Mouse (Mus musculus) liver, embryonic 12.5 days (tissue): Measurements from ENCODE around the gene Ctdsp2. TPM values are rescaled to one million over a fixed set of nuclear protein-coding genes. Genes with fewer than 3 reads are reported as not detected.

ENCODE experiments used
- ATAC-seq: fragments of 200-750 bp; cut with Nextera tagmentation; 2 replicates; pipeline ENCODE4 v1.8.0; 2017; ENCODE audit warnings: moderate number of reproducible peaks, mild to moderate bottlenecking, moderate library complexity
- H3K27ac ChIP-seq: fragments of 300-500 bp; sonication (generic); 2 replicates; pipeline ENCODE4 v1.5.1; 2016; ENCODE audit warnings: mild to moderate bottlenecking
- H3K27me3 ChIP-seq: fragments of 300-500 bp; sonication (generic); replicated peaks from 2 replicates; pipeline ENCODE4 v1.6.1; 2016; ENCODE audit warnings: mild to moderate bottlenecking, moderate library complexity
- H3K36me3 ChIP-seq: fragments of 300-500 bp; sonication (generic); 2 replicates; pipeline ENCODE4 v1.6.1; 2016; ENCODE audit warnings: mild to moderate bottlenecking, moderate library complexity
- H3K4me1 ChIP-seq: fragments of 300-500 bp; sonication (generic); 2 replicates; pipeline ENCODE4 v1.6.1; 2016
- H3K4me2 ChIP-seq: fragments of 300-500 bp; sonication (generic); 2 replicates; pipeline ENCODE4 v1.6.1; 2016; ENCODE audit warnings: mild to moderate bottlenecking, moderate library complexity
- H3K4me3 ChIP-seq: fragments of 300-500 bp; sonication (generic); 2 replicates; pipeline ENCODE4 v1.5.1; 2016; ENCODE audit warnings: mild to moderate bottlenecking, moderate library complexity
- H3K9ac ChIP-seq: fragments of 300-500 bp; sonication (generic); 2 replicates; pipeline ENCODE4 v1.6.1; 2016; ENCODE audit warnings: mild to moderate bottlenecking, moderate library complexity
- H3K9me3 ChIP-seq: fragments of 300-500 bp; sonication (generic); replicated peaks from 2 replicates; pipeline ENCODE4 v1.6.1; 2016; ENCODE audit warnings: mild to moderate bottlenecking, moderate library complexity
- WGBS: fragments of 180-500 bp; shearing (Covaris S2); methylation state at CpG from one replicate; pipeline ENCODE4 v1.1.7; 2016; ENCODE audit not compliant: insufficient replicate concordance; 5-methylcytosine and 5-hydroxymethylcytosine counted together
- microRNA counts: library from miRNA; unstranded; fragments of <30 nt; microRNA quantifications from one replicate; lab custom pipeline; 2017
- microRNA-seq: library from miRNA; unstranded; fragments of <30 nt; microRNA quantifications from one replicate; pipeline ENCODE4, GENCODE M21; 2017
- polyA plus RNA-seq: library from polyadenylated mRNA; unstranded; fragments of >200 nt; fragmentation: Nextera tagmentation; extraction: Ambion mirVana; gene quantifications from 2 replicates; pipeline ENCODE4 v1.2.1, GENCODE M21; 2016

Gene Ctdsp2
- polyA plus RNA-seq, 1 experiment from 2014 or later = 22.2 TPM

- WGBS = 70% methylated on average over 12 of the region's 12 CpGs
- Histone ChIP-seq H3K27ac (no peak overlapping the region), H3K4me1 (peaks cover 21% of the 10 kb centered on the region), H3K4me2 (no peak overlapping the region), H3K9me3 (no peaks in the 10 kb centered on the region), H3K27me3 (peaks cover 60% of the 10 kb centered on the region), H3K4me3 (no peak overlapping the region), H3K9ac (no peak overlapping the region), H3K36me3 (no peaks in the 10 kb centered on the region)
- ATAC-seq = no peak
These were observed 59.1 kb downstream of the Ctdsp2 start for GRCm38 (mm10) chr10:127037641-127038040.

GRCm38 (mm10) chr10:127040569-127041214, 62.2 kb downstream of the Ctdsp2 start:
- peak overlapping the region; percentile 76 for H3K4me3 ChIP-seq
- H3K27me3 ChIP-seq = peaks cover 59% of the 10 kb centered on the region
- no peaks in the 10 kb centered on the region for H3K9me3 ChIP-seq
- WGBS = 3% methylated on average over 20 of the region's 20 CpGs
- no peak overlapping the region for H3K27ac ChIP-seq
- peaks cover 28% of the 10 kb centered on the region for H3K4me1 ChIP-seq
- ATAC-seq = no peak
- H3K36me3 ChIP-seq = peaks cover 23% of the 10 kb centered on the region
- H3K9ac ChIP-seq = peak overlapping the region; percentile 74
- H3K4me2 ChIP-seq = peak overlapping the region; percentile 97

DNA sequence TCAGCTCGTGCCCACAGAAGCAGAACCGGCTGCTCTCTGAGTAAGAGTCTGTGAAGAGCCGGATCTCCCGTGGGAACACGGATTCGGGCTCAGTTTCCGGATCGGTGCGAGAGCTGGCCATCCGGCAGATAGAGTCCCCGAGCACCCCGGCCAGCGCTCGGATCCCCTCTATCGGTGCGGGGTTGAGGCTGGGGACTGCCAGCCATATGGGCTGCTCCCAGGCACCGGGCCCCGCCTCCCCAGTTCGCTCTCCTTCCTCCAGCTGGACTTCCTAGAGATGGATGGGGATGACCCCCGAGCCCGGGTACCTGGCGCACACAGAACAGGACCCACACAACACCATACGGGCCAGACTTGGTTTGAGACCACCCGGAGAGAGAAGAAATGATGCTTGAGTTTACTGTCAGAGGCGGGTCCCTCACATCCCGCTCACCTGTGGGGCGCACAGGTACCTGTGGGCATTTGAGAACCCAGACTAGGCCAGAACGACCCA, 62.8 kb downstream of the Ctdsp2 start, which contains the start of the genes Mettl1 and Eef1akmt3:
Gene Mettl1, plus strand, starts transcription at position 141 of the 493 bp plus-strand sequence.
Gene Eef1akmt3, minus strand, starts transcription at position 240 of the 493 bp plus-strand sequence.
- ATAC-seq = peak; percentile 41
- under 1% methylated on average over 28 of the region's 28 CpGs for WGBS
- peaks cover 28% of the 10 kb centered on the region for H3K4me1 ChIP-seq
- peaks cover 53% of the 10 kb centered on the region for H3K27me3 ChIP-seq
- peak within 1 kb of the TSS; percentile 68 for H3K27ac ChIP-seq
- H3K9ac ChIP-seq = peak within 1 kb of the TSS; percentile 74
- peak within 1 kb of the TSS; percentile 97 for H3K4me2 ChIP-seq
- H3K4me3 ChIP-seq = peak within 1 kb of the TSS; percentile 76
- peaks cover 26% of the 10 kb centered on the region for H3K36me3 ChIP-seq
- H3K9me3 ChIP-seq = no peaks in the 10 kb centered on the region

GRCm38 (mm10) chr10:127041774-127042338, 63.3 kb downstream of the Ctdsp2 start:
- peak overlapping the region; percentile 68 for H3K27ac ChIP-seq
- no peaks in the 10 kb centered on the region for H3K9me3 ChIP-seq
- H3K9ac ChIP-seq = peak overlapping the region; percentile 74
- peak overlapping the region; percentile 76 for H3K4me3 ChIP-seq
- H3K36me3 ChIP-seq = peaks cover 26% of the 10 kb centered on the region
- 1% methylated on average over 44 of the region's 44 CpGs for WGBS
- H3K4me2 ChIP-seq = peak overlapping the region; percentile 97
- peaks cover 47% of the 10 kb centered on the region for H3K27me3 ChIP-seq
- peak; percentile 82 for ATAC-seq
- peaks cover 28% of the 10 kb centered on the region for H3K4me1 ChIP-seq

- peaks cover 45% of the 10 kb centered on the region for H3K27me3 ChIP-seq
- peak overlapping the region; percentile 76 for H3K4me3 ChIP-seq
- H3K4me2 ChIP-seq = peak overlapping the region; percentile 97
- peaks cover 26% of the 10 kb centered on the region for H3K36me3 ChIP-seq
- no peak for ATAC-seq
- peak overlapping the region; percentile 74 for H3K9ac ChIP-seq
- peak overlapping the region; percentile 46 for H3K27ac ChIP-seq
- no peaks in the 10 kb centered on the region for H3K9me3 ChIP-seq
- peaks cover 28% of the 10 kb centered on the region for H3K4me1 ChIP-seq
- 11% methylated on average over 5 of the region's 5 CpGs for WGBS
These were observed 64.1 kb downstream of the Ctdsp2 start for GRCm38 (mm10) chr10:127042468-127043115.

DNA sequence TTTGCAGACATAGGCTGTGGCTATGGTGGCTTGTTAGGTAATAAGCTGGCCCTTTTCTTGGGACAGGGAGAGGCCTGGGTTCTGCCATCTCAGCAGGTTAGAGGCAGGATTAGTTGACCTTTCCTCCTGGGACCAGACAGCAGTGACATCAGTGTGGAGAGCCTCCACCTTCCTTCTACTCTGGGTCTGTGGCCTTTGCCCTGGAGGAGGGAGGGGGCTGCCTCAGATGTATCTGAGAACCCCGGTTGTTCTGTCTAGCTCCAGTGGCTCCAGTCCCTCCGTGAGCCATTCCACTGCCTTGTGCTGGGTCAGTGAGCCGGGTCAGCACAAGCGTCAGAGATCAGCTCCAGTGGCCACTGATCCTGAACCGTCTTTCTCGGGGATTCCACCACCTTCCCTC, 64.7 kb downstream of the Ctdsp2 start:
- ATAC-seq = no peak
- Histone ChIP-seq H3K9ac (no peak overlapping the region), H3K36me3 (peaks cover 26% of the 10 kb centered on the region), H3K4me2 (peak overlapping the region; percentile 97), H3K27ac (no peak overlapping the region), H3K9me3 (no peaks in the 10 kb centered on the region), H3K27me3 (peaks cover 45% of the 10 kb centered on the region), H3K4me3 (no peak overlapping the region), H3K4me1 (peaks cover 28% of the 10 kb centered on the region)
- 98% methylated on average over 6 of the region's 6 CpGs for WGBS

- Histone ChIP-seq H3K9me3 (no peaks in the 10 kb centered on the region), H3K4me3 (no peak within 1 kb of the TSS), H3K9ac (no peak within 1 kb of the TSS), H3K4me1 (peaks cover 18% of the 10 kb centered on the region), H3K36me3 (peaks cover 26% of the 10 kb centered on the region), H3K27ac (no peak within 1 kb of the TSS), H3K27me3 (peaks cover 59% of the 10 kb centered on the region), H3K4me2 (peak within 1 kb of the TSS; percentile 33)
- ATAC-seq = no peak
- WGBS = 18% methylated on average over 5 of the region's 5 CpGs
These were observed 69.4 kb downstream of the Ctdsp2 start, which contains the start of gene Cyp27b1 for GRCm38 (mm10) chr10:127047954-127048353. Gene Cyp27b1 (plus strand): TSS chr10:127048250.

DNA sequence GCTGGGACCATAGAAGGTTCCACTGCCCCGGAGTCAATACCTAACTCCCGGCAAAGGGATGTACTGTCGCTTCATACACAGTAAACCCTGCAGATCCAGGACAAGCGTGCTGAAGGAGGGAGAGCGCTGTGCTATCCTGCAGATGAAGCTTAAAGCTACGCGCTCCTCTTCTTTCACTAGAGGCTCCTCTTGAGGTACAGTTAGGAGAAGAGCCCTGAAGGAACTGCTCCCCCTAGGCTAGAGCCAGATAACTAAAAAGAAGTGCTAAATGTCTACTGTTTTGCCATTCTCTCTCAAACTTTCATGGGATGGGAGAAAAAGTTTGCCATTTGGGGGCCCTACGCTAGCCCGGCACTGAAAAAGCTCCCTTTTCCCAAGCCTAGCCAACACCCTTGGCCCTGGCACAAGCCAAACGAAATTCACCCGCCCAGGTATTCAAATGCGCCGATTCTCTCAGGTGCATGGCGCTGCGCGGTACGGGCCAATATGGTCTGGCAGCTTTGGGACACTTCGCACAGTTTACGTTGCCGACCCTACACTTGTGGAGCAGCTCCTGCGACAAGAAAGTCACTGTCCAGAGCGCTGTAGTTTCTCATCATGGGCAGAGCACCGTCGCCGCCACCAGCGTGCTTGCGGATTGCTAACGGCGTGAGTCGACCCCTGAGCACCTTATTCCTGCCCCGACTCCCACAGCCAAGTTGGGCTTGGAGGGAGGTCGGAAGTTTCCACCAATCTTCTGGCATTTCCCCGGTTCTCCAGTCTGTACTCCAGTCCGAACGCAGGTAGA, 70.3 kb downstream of the Ctdsp2 start:
- peaks cover 67% of the 10 kb centered on the region for H3K27me3 ChIP-seq
- ATAC-seq = no peak
- H3K27ac ChIP-seq = no peak overlapping the region
- no peak overlapping the region for H3K4me3 ChIP-seq
- H3K4me2 ChIP-seq = peak overlapping the region; percentile 33
- 6% methylated on average over 35 of the region's 35 CpGs for WGBS
- H3K4me1 ChIP-seq = 0 out of 2 replicates have a peak, but pooled peaks cover 13% of the 10 kb centered on the region
- peaks cover 20% of the 10 kb centered on the region for H3K36me3 ChIP-seq
- no peak overlapping the region for H3K9ac ChIP-seq
- no peaks in the 10 kb centered on the region for H3K9me3 ChIP-seq

MicroRNAs within 50 kb of the gene (microRNA counts, 519-probe panel; counts per million panel counts)
- 582 counts per million, percentile 70 among the panel's probes with 10 or more counts for microRNA mmu-miR-26a (lab: Ali Mortazavi, UCI)
- microRNA mmu-miR-546 (lab: Ali Mortazavi, UCI) = 582 counts per million, percentile 70 among the panel's probes with 10 or more counts

Small RNA genes within 50 kb of the gene (microRNA-seq; reads per million reads assigned to microRNA genes)
- 47.8 reads per million, percentile 41 among the genes with 10 or more reads in this experiment for gene Mir26a-2
- gene Mir546 = not detected

Other genes starting within 250 kb of the Ctdsp2 start
- gene Atp23, start 77.4 kb upstream of the Ctdsp2 start, polyA plus RNA-seq = 13.9 and 14.4 TPM in 2 replicates
- gene Avil, start 22.0 kb downstream of the Ctdsp2 start, polyA plus RNA-seq = 0.18 and 0.19 TPM in 2 replicates
- 72.3 and 75.5 TPM in 2 replicates for gene Tsfm, start 52.1 kb downstream of the Ctdsp2 start, polyA plus RNA-seq
- 33.6 and 35.6 TPM in 2 replicates for gene Mettl1, start 62.7 kb downstream of the Ctdsp2 start, polyA plus RNA-seq
- 0.13 and 0.29 TPM in 2 replicates for gene Eef1akmt3, start 62.8 kb downstream of the Ctdsp2 start, polyA plus RNA-seq
- 0.05 and 0.10 TPM in 2 replicates for gene Cyp27b1, start 69.5 kb downstream of the Ctdsp2 start, polyA plus RNA-seq
- 0.06 and 0.20 TPM in 2 replicates for gene March9, start 81.5 kb downstream of the Ctdsp2 start, polyA plus RNA-seq
- gene Cdk4, start 84.8 kb downstream of the Ctdsp2 start, polyA plus RNA-seq = 766 and 777 TPM in 2 replicates
- gene Tspan31, start 91.5 kb downstream of the Ctdsp2 start, polyA plus RNA-seq = 75.2 and 81.9 TPM in 2 replicates
- gene Agap2, start 96.6 kb downstream of the Ctdsp2 start, polyA plus RNA-seq = 0.92 and 1.6 TPM in 2 replicates
- gene Os9, start 142.4 kb downstream of the Ctdsp2 start, polyA plus RNA-seq = 49.5 and 51.4 TPM in 2 replicates
- gene B4galnt1, start 186.5 kb downstream of the Ctdsp2 start, polyA plus RNA-seq = 12.6 TPM in 2 replicates
- gene Slc26a10, start 201.9 kb downstream of the Ctdsp2 start, polyA plus RNA-seq = 3.0 and 3.6 TPM in 2 replicates
- gene Arhgef25, start 211.4 kb downstream of the Ctdsp2 start, polyA plus RNA-seq = 14.3 and 17.4 TPM in 2 replicates
- 33.2 and 36.9 TPM in 2 replicates for gene Dtx3, start 217.0 kb downstream of the Ctdsp2 start, polyA plus RNA-seq
- 44.7 and 50.0 TPM in 2 replicates for gene Pip4k2c, start 232.9 kb downstream of the Ctdsp2 start, polyA plus RNA-seq